Mouse (Mus musculus) liver, embryonic 13.5 days (tissue): ENCODE results near the gene Rhoj. TPM values are rescaled to one million over a fixed set of nuclear protein-coding genes. Genes with fewer than 3 reads are reported as not detected.
"Not testable (repeated sequence)": the region's sequence is repeated elsewhere in the genome, so short reads cannot be mapped to it uniquely, and the experiment has no call there.

Experiments used
- ATAC-seq: fragments of 200-750 bp; cut with Nextera tagmentation; 2 replicates; pipeline ENCODE4 v1.8.0; 2017; ENCODE audit warnings: low read depth, mild to moderate bottlenecking, moderate number of reproducible peaks, moderate library complexity
- DNase-seq: peaks from one replicate; pipeline ENCODE4 v3.0.0; 2022
- H3K27ac ChIP-seq: fragments of 300-500 bp; sonication (generic); 2 replicates; pipeline ENCODE4 v1.5.1; 2015; ENCODE audit warnings: moderate library complexity, mild to moderate bottlenecking, inconsistent platforms
- H3K27me3 ChIP-seq: fragments of 300-500 bp; sonication (generic); 2 replicates; pipeline ENCODE4 v1.6.1; 2015; ENCODE audit warnings: mild to moderate bottlenecking, inconsistent platforms
- H3K36me3 ChIP-seq: fragments of 300-500 bp; sonication (generic); 2 replicates; pipeline ENCODE4 v1.6.1; 2015; ENCODE audit warnings: mild to moderate bottlenecking, inconsistent platforms
- H3K4me1 ChIP-seq: fragments of 300-500 bp; sonication (generic); replicated peaks from 2 replicates; pipeline ENCODE4 v1.6.1; 2015; ENCODE audit warnings: inconsistent platforms
- H3K4me2 ChIP-seq: fragments of 300-500 bp; sonication (generic); 2 replicates; pipeline ENCODE4 v1.6.1; 2015; ENCODE audit warnings: inconsistent platforms, mild to moderate bottlenecking, moderate library complexity
- H3K4me3 ChIP-seq: fragments of 300-500 bp; sonication (generic); replicated peaks from 2 replicates; pipeline ENCODE4 v1.5.1; 2015; ENCODE audit warnings: mild to moderate bottlenecking, inconsistent platforms
- H3K9ac ChIP-seq: fragments of 300-500 bp; sonication (generic); 2 replicates; pipeline ENCODE4 v1.6.1; 2015; ENCODE audit warnings: mild to moderate bottlenecking, inconsistent platforms
- H3K9me3 ChIP-seq: fragments of 300-500 bp; sonication (generic); replicated peaks from 2 replicates; pipeline ENCODE4 v1.6.1; 2016; ENCODE audit warnings: inconsistent platforms
- WGBS: fragments of 180-500 bp; shearing (Covaris S2); methylation state at CpG from one replicate; pipeline ENCODE4 v1.1.7; 2015; ENCODE audit not compliant: insufficient replicate concordance; 5-methylcytosine and 5-hydroxymethylcytosine counted together
- polyA plus RNA-seq: library from polyadenylated mRNA; unstranded; fragments of >200 nt; fragmentation: Nextera tagmentation; extraction: Ambion mirVana; gene quantifications from 2 replicates; pipeline ENCODE4 v1.2.1, GENCODE M21; 2015

The Rhoj gene
- polyA plus RNA-seq, 1 experiment from 2014 or later = 7.8 TPM

DNA sequence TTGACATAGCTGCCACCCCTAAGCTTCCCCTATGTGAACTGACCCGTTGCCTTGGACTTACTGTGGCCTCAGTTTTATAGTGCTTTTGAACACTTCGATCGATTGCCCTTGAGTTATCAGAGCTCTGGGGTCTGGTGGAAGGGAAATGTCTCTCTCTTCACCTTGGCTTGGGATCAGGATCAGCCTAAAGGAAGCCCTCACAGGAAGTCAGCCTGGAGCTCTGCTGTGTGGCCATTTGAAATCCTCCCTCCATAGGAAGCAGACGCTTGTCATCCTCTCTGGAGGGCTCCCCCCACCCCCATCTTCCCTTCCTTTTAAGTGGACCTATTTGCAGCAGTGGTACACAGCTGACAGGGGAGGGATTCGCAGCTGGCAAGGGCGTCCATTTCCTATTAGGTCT lies 1.6 kb downstream of the Rhoj start:
- Histone ChIP-seq H3K36me3 (no peaks in the 10 kb centered on the region), H3K27ac (no peak overlapping the region), H3K9me3 (no peaks in the 10 kb centered on the region), H3K27me3 (peaks cover 33% of the 10 kb centered on the region), H3K4me2 (0 out of 2 replicates have a peak overlapping the region, but pooled peaks have one; percentile 1), H3K4me3 (no peak overlapping the region), H3K4me1 (0 out of 2 replicates have a peak, but pooled peaks cover 3% of the 10 kb centered on the region), H3K9ac (no peak overlapping the region)
- ATAC-seq = peak; percentile 47; the same call in 1 of the 2 replicates
- WGBS = 13% methylated on average over 6 of the region's 6 CpGs
- no peak for DNase-seq

DNA sequence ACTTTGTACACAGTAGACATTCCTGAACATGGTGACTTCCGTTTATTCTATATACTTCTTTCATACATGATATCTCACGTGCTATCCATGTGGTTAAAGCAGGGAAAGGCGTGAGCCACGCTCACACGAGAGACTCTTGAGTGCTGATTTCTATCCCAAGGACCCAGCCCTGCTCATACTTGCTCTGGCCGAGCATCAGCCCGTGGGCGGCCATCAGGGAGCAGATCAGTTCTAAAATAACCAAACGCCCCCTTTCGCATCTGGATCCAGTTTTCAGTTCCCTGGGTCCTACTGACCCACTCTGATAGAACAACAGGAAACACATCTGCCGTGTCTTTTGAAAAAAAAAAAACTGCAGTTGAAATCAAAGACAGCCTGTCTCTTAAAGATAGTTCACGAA lies 2.6 kb downstream of the Rhoj start:
- no peak for DNase-seq
- no peaks in the 10 kb centered on the region for H3K36me3 ChIP-seq
- no peaks in the 10 kb centered on the region for H3K9me3 ChIP-seq
- no peak overlapping the region for H3K4me3 ChIP-seq
- 38% methylated on average over 12 of the region's 12 CpGs for WGBS
- H3K4me1 ChIP-seq = 0 out of 2 replicates have a peak, but pooled peaks cover 3% of the 10 kb centered on the region
- no peak overlapping the region for H3K27ac ChIP-seq
- no peak overlapping the region for H3K9ac ChIP-seq
- H3K4me2 ChIP-seq = no peak overlapping the region
- peaks cover 33% of the 10 kb centered on the region for H3K27me3 ChIP-seq
- no peak for ATAC-seq

DNA sequence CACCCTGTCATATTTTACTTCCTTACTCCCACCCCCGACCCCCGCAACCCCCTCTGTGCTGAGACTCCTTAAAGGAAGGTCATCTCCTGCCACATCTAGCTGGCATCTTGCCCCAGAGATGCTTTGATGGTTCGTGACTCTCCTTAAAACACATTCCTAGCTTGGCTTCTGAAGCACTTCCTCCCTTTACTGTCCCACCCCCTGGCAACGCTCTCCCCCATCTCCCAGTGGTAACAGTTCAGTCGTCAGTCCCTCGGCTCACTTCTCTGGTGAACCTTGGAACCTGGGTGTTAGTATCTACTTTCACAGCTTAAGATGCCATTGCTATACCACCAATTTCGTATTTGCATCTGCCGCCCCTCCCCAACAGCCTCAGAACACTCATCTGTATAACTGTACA lies 3.8 kb downstream of the Rhoj start:
- H3K4me1 ChIP-seq = 0 out of 2 replicates have a peak, but pooled peaks cover 3% of the 10 kb centered on the region
- peaks cover 30% of the 10 kb centered on the region for H3K27me3 ChIP-seq
- 68% methylated on average over 8 of the region's 8 CpGs for WGBS
- no peak overlapping the region for H3K9ac ChIP-seq
- DNase-seq (no peak), ATAC-seq (no peak)
- H3K4me2 ChIP-seq = no peak overlapping the region
- H3K9me3 ChIP-seq = no peaks in the 10 kb centered on the region
- H3K4me3 ChIP-seq = no peak overlapping the region
- no peaks in the 10 kb centered on the region for H3K36me3 ChIP-seq
- H3K27ac ChIP-seq = no peak overlapping the region

DNA sequence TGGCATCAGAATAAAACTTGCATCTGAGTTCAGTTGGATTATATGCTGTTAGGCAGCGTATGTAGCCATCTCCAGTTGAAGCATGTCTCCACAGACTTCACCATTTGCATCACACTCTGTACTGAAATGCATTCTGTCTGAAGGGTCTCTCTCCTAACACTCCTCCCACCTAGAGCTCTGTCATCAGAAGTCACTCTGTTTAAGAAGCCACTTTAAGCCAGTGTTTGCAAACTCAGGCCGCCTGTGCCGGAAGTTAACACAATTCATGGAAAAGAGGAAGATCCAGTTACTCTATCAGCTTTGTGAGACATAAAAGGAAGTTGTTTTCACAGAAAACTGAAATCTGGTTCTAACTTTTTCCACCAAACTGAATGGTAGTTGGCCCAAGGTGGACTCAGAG lies 5.9 kb downstream of the Rhoj start:
- Histone ChIP-seq H3K4me3 (no peak overlapping the region), H3K9me3 (no peaks in the 10 kb centered on the region), H3K4me2 (no peak overlapping the region), H3K27me3 (peaks cover 10% of the 10 kb centered on the region), H3K27ac (no peak overlapping the region), H3K4me1 (peaks cover 3% of the 10 kb centered on the region; the same call in 1 of the 2 replicates), H3K36me3 (no peaks in the 10 kb centered on the region), H3K9ac (no peak overlapping the region)
- no peak for DNase-seq
- no peak for ATAC-seq
- 50% methylated on average over 3 of the region's 3 CpGs for WGBS

DNA sequence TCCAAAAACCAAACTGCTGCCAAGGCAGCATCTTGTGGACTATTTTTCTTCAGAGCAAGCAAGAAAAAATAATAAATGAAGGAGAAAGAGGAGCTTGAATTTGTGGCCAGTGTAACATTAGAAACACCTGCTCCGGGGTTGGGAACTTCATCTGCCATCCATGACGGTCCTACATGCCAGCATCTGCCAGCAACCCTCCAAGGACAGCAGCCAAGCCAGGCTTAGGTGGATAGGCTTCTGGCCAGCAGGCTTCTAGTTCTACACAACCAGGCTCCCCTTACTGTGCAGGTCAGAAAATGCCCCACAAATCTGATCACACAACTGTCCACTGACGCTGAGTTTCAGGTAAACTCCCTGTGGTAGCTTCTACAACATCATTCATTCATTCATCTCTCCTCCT lies 7.7 kb downstream of the Rhoj start:
- Histone ChIP-seq H3K9me3 (no peaks in the 10 kb centered on the region), H3K4me3 (no peak overlapping the region), H3K9ac (no peak overlapping the region), H3K36me3 (no peaks in the 10 kb centered on the region), H3K4me2 (no peak overlapping the region), H3K27me3 (no peaks in the 10 kb centered on the region), H3K4me1 (peaks cover 16% of the 10 kb centered on the region), H3K27ac (no peak overlapping the region)
- ATAC-seq = no peak
- 74% methylated on average over 3 of the region's 3 CpGs for WGBS
- no peak for DNase-seq

DNA sequence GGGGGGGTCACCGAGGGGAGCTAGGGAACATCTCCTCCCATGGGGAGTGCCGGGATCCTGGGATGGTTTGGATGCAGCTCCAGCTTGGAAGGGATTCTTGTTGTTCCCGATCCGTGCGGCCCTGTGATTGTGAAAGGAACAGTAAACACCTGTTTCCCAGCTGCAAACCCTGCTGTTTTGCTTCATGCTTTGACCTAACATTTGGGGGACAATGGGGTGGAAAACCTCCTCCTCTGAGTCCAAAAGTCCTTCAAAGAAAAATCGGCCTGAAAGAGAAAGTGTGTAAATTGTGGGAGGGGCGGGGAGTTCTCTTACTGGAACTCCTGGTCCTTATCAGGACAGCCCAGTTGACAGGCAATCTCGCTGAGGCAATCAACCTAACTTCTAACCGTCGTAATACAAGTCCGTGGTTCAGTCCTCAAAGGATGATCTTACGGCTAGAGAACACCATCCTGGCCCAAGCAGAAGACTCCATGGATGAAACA lies 12.4 kb downstream of the Rhoj start:
- Histone ChIP-seq H3K9ac (no peak overlapping the region), H3K4me1 (peaks cover 30% of the 10 kb centered on the region), H3K27me3 (no peaks in the 10 kb centered on the region), H3K36me3 (no peaks in the 10 kb centered on the region), H3K27ac (no peak overlapping the region), H3K9me3 (no peaks in the 10 kb centered on the region), H3K4me3 (peak overlapping the region; percentile 26), H3K4me2 (peak overlapping the region; percentile 52)
- ATAC-seq = peak; percentile 87
- 24% methylated on average over 12 of the region's 12 CpGs for WGBS
- peak; percentile 39 for DNase-seq

DNA sequence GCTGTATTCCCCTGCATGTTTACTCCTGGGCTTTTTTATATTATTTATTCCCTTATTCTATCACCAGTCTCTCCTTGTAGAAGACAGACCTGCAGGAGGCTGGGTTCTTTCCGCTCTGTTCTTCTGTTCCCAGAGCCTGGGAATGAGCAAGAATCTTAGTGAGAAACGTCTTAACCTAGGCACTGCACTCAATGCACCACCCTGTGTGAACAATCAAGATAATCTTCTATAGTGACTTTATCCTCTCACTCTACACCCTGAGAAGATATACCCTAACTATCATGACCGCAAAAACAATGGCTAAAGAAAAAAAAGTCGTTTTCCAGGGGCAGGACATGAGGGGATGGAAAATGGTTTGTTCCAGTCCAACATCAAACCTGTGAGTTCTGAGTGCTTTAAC lies 13.1 kb downstream of the Rhoj start:
- Histone ChIP-seq H3K9ac (no peak overlapping the region), H3K36me3 (no peaks in the 10 kb centered on the region), H3K27ac (no peak overlapping the region), H3K9me3 (no peaks in the 10 kb centered on the region), H3K4me3 (no peak overlapping the region), H3K27me3 (no peaks in the 10 kb centered on the region), H3K4me2 (peak overlapping the region; percentile 52), H3K4me1 (peaks cover 30% of the 10 kb centered on the region)
- ATAC-seq = peak; percentile 64; the same call in 1 of the 2 replicates
- DNase-seq = no peak
- 33% methylated on average over 4 of the region's 4 CpGs for WGBS

DNA sequence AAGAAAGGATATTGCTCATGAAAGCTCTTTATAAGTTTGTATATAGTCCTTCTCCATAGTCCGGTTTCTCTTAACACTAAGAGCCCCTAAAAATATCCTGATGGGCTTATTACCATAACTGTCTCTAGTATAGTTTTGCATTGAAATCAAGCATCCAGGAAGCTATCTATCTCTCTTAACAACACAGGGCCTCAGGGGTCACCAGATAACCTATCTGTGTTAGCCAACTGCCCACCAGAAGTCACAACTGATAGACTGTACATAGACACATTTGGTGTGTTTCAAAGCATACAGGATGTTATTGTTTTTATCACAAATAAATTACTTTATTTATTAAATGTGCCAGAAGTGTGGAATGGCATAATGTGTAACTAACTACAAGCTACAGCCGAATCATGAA lies 21.1 kb downstream of the Rhoj start:
- ATAC-seq (peak; percentile 80), DNase-seq (peak; percentile 9)
- no peak overlapping the region for H3K4me3 ChIP-seq
- H3K9ac ChIP-seq = no peak overlapping the region
- peaks cover 18% of the 10 kb centered on the region for H3K4me1 ChIP-seq
- no peaks in the 10 kb centered on the region for H3K27me3 ChIP-seq
- H3K27ac ChIP-seq = no peak overlapping the region
- WGBS = 50% methylated on average over 2 of the region's 2 CpGs
- no peaks in the 10 kb centered on the region for H3K9me3 ChIP-seq
- no peaks in the 10 kb centered on the region for H3K36me3 ChIP-seq
- no peak overlapping the region for H3K4me2 ChIP-seq

DNA sequence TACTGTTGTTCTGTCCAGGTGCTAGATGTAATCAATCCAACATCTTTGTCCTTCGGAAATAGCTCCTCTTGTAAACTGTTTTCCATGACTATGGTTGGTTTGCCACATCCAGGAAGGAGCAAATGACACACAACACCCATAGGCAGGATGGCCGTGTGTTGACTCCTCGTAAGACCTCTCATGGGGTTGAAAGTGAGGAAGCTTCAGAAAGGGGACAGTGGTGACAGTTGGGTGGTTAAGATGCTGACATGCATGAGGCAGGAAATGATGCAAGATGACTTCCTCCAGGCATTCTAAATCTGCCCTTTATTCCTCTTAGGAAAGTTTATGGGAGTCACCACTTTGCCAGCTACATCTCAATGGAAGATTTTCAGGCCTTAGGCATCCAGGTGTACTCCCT lies 31.8 kb downstream of the Rhoj start:
- DNase-seq (no peak), ATAC-seq (no peak)
- H3K4me2 ChIP-seq = no peak overlapping the region
- H3K27me3 ChIP-seq = no peaks in the 10 kb centered on the region
- no peaks in the 10 kb centered on the region for H3K9me3 ChIP-seq
- H3K4me3 ChIP-seq = no peak overlapping the region
- H3K36me3 ChIP-seq = no peaks in the 10 kb centered on the region
- no peaks in the 10 kb centered on the region for H3K4me1 ChIP-seq
- no peak overlapping the region for H3K9ac ChIP-seq
- 65% methylated on average over 3 of the region's 3 CpGs for WGBS
- no peak overlapping the region for H3K27ac ChIP-seq

DNA sequence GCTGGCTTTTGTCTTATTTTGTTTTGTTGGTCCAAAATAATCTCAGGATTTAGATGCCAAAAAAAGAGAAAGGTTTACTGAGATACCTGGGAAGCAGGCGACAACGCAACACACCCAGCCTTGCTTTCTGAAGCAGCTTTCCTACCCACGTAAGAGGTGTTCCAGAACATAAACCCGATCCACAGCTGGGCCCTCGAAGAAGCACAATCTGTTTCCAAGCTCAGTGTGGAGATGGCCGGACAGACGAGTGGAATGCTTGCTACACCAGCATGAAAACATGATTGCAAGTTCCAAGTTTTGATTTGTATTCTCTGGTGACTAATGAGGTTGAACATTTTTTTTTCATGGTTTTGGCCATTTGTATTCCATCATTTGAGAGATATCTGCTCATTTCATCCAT lies 32.2 kb downstream of the Rhoj start:
- 80% methylated on average over 7 of the region's 7 CpGs for WGBS

DNA sequence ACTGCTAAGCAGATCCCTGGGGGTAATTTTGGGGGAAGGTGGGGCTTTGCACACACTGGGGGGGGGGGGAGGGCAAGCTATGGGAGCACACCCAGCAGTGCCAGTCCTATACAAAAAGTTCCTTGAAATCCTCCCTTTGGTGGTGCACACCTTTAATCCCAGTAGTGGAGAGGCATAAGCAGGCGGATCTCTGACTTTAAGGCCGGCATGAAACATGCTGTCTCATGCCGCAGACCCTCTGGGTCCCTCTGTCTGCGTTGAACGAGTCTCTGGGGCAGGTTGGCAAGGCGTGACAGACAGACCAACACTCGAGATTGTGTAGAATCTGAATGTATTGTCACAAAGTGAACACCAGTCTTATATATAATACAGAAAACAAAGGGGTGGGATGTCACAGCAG lies 40.4 kb downstream of the Rhoj start:
- ATAC-seq = no peak
- no peak for DNase-seq

More for the DNA sequence above, 32.2 kb downstream of the Rhoj start:
- Histone ChIP-seq H3K9ac (no peak overlapping the region), H3K9me3 (no peaks in the 10 kb centered on the region), H3K4me2 (no peak overlapping the region), H3K27me3 (no peaks in the 10 kb centered on the region), H3K4me1 (no peaks in the 10 kb centered on the region), H3K27ac (no peak overlapping the region), H3K36me3 (no peaks in the 10 kb centered on the region), H3K4me3 (no peak overlapping the region)
- DNase-seq (no peak), ATAC-seq (no peak)

DNA sequence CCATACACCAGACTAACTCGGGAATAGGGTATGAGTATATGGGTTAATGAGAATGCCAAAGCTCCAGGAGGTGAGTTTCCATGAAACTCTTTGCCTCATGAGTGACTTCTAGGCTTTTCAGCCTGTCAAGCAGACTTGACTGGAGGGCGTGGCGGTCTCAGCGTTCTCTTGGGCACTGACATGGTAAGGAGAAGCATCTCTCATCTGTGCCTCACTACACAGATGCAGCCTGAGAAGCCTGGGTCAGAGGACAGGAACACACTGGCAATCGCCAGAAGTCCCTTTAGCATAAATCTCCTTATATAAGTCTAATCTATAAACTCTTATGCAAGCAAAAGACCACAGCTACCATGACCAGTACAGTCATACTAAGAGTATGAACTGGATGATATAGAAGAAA lies 41.4 kb downstream of the Rhoj start:
- H3K36me3 ChIP-seq, H3K9ac ChIP-seq, ATAC-seq, H3K4me2 ChIP-seq, DNase-seq, H3K4me3 ChIP-seq, H3K9me3 ChIP-seq, H3K27ac ChIP-seq, H3K4me1 ChIP-seq, H3K27me3 ChIP-seq: not testable (repeated sequence)
- 57% methylated on average over 5 of the region's 5 CpGs for WGBS

More for the DNA sequence above, 40.4 kb downstream of the Rhoj start:
- Histone ChIP-seq H3K27me3 (no peaks in the 10 kb centered on the region), H3K9ac (no peak overlapping the region), H3K27ac (no peak overlapping the region), H3K36me3 (no peaks in the 10 kb centered on the region), H3K9me3 (no peaks in the 10 kb centered on the region), H3K4me3 (no peak overlapping the region), H3K4me1 (no peaks in the 10 kb centered on the region), H3K4me2 (no peak overlapping the region)
- WGBS = 64% methylated on average over 7 of the region's 7 CpGs
